Mouse (Mus musculus): ENCODE measurements at regions not wholly inside any gene's neighbourhood (a gene's known extent, or its start where the extent isn't known, plus 50 kb on each side); places are given as distances from the start of the nearest gene placed in this dataset.

GRCm38 (mm10) chr16:67769114-67769513 lies 148.4 kb upstream of the Cadm2 start:
- no peak overlapping the region for H3K27ac ChIP-seq (ENCODE audit: low read depth)
- TF ChIP-seq CTCF (IDR thresholded peaks at IDR 0.05; ENCODE audit: low read depth), result no peak
- TF ChIP-seq EP300 (IDR thresholded peaks at IDR 0.05; ENCODE audit: low read depth), result no peak
- no peak overlapping the region for H3K9ac ChIP-seq (replicated peaks; ENCODE audit: low read depth, low read length)
- H3K4me2 ChIP-seq (ENCODE audit: low read depth, low read length), result no peak overlapping the region
- H3K9me3 ChIP-seq (replicated peaks; ENCODE audit: control insufficient read depth, low read length), result no peaks in the 10 kb centered on the region
- H3K4me1 ChIP-seq (ENCODE audit: control insufficient read depth, insufficient read depth), result no peaks in the 10 kb centered on the region
- H3K36me3 ChIP-seq (replicated peaks; ENCODE audit: control insufficient read depth, insufficient read depth, low read length), result no peaks in the 10 kb centered on the region
- DNase-seq (ENCODE audit: low spot score) (no peak), ATAC-seq (ENCODE audit: insufficient read depth, low read depth) (no peak)
- no peaks in the 10 kb centered on the region for H3K27me3 ChIP-seq (ENCODE audit: control insufficient read depth, insufficient read depth, low read length)
- WGBS, result 42% methylated on average over 5 of the region's 5 CpGs
- H3K4me3 ChIP-seq (ENCODE audit: low read depth, low read length), result no peak overlapping the region

DNA sequence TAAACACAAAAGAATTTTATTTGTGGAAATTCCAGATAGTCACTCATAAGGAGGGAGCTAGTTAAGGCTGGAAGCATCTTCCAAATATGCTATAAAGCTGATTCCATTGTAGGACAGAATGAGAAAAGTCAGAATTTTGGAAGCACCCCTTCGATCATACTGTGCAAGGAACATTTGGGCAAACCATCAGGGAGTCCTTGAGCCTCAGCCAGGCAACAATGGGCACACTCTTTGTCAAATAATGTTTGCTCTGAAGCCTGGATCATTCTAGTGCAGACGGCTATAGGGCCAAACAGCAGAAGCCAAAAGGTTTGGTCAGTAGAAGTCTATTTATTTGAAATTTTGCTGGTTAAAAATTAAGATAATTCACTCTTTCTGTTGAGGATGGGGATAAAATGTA lies 114.7 kb upstream of the Cadm2 start:
- H3K9ac ChIP-seq (replicated peaks; ENCODE audit: low read depth, low read length), result no peak overlapping the region
- H3K36me3 ChIP-seq (replicated peaks; ENCODE audit: control insufficient read depth, insufficient read depth, low read length), result no peaks in the 10 kb centered on the region
- H3K4me2 ChIP-seq (ENCODE audit: low read depth, low read length), result no peak overlapping the region
- no peak for TF ChIP-seq CTCF (IDR thresholded peaks at IDR 0.05; ENCODE audit: low read depth)
- DNase-seq (ENCODE audit: low spot score), result no peak
- 62% methylated on average over 2 of the region's 2 CpGs for WGBS
- no peaks in the 10 kb centered on the region for H3K4me1 ChIP-seq (ENCODE audit: control insufficient read depth, insufficient read depth)
- no peak for ATAC-seq (ENCODE audit: insufficient read depth, low read depth)
- no peak overlapping the region for H3K4me3 ChIP-seq (ENCODE audit: low read depth, low read length)
- no peak overlapping the region for H3K27ac ChIP-seq (ENCODE audit: low read depth)
- H3K9me3 ChIP-seq (replicated peaks; ENCODE audit: control insufficient read depth, low read length), result no peaks in the 10 kb centered on the region
- no peaks in the 10 kb centered on the region for H3K27me3 ChIP-seq (ENCODE audit: control insufficient read depth, insufficient read depth, low read length)

DNA sequence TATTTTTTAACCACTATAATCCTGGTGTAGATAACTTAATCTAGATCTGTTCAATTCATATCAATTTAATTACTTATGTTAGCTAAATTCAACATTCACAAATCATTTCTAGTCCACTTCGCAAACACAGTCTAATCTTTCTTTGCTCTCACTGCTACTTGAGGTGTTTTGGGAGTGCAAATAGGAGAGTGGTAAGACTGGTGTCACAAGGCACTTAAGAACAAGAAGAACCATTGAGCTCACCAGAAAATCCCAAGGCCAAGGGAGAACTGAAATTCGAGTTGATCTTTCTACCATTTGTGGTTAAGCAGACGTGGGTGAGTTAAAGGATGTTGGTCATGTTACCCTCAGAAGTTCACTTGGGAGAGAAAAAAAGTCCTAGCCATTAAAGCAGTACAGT lies 77.9 kb upstream of the Cadm2 start:
- no peak overlapping the region for H3K27ac ChIP-seq (ENCODE audit: low read depth)
- no peaks in the 10 kb centered on the region for H3K9me3 ChIP-seq (replicated peaks; ENCODE audit: control insufficient read depth, low read length)
- DNase-seq (ENCODE audit: low spot score), result no peak
- ATAC-seq (ENCODE audit: insufficient read depth, low read depth), result no peak
- no peak overlapping the region for H3K4me3 ChIP-seq (ENCODE audit: low read depth, low read length)
- no peaks in the 10 kb centered on the region for H3K36me3 ChIP-seq (replicated peaks; ENCODE audit: control insufficient read depth, insufficient read depth, low read length)
- 58% methylated on average over 3 of the region's 3 CpGs for WGBS
- H3K4me1 ChIP-seq (ENCODE audit: control insufficient read depth, insufficient read depth), result no peaks in the 10 kb centered on the region
- no peak overlapping the region for H3K9ac ChIP-seq (replicated peaks; ENCODE audit: low read depth, low read length)
- TF ChIP-seq EP300 (IDR thresholded peaks at IDR 0.05; ENCODE audit: low read depth), result no peak
- no peak for TF ChIP-seq CTCF (IDR thresholded peaks at IDR 0.05; ENCODE audit: low read depth)
- H3K4me2 ChIP-seq (ENCODE audit: low read depth, low read length), result no peak overlapping the region
- H3K27me3 ChIP-seq (ENCODE audit: control insufficient read depth, insufficient read depth, low read length), result no peaks in the 10 kb centered on the region
